Mouse (Mus musculus) monocyte, adult 5-6 weeks (primary cell): Measurements from ENCODE around the gene Kit. TPM values are rescaled to one million over a fixed set of nuclear protein-coding genes. Genes with fewer than 3 reads are reported as not detected.

ENCODE experiments used
- ATAC-seq: fragments of 153-309, 156-312 bp; replicated peaks from 2 replicates; pipeline ENCODE4 v1.8.0; 2017; ENCODE audit warnings: mild to moderate bottlenecking; ENCODE audit not compliant: low TSS enrichment, insufficient number of reproducible peaks, severe bottlenecking, poor library complexity, low FRiP score
- total RNA-seq: library from RNA; stranded (forward); fragments of 200-1000, 200-491, 200-594 nt; gene quantifications from 3 replicates; pipeline ENCODE4 v1.2.3, GENCODE M21; 2017

Kit gene
- total RNA-seq, 1 experiment from 2014 or later: 3.0 TPM

DNA sequence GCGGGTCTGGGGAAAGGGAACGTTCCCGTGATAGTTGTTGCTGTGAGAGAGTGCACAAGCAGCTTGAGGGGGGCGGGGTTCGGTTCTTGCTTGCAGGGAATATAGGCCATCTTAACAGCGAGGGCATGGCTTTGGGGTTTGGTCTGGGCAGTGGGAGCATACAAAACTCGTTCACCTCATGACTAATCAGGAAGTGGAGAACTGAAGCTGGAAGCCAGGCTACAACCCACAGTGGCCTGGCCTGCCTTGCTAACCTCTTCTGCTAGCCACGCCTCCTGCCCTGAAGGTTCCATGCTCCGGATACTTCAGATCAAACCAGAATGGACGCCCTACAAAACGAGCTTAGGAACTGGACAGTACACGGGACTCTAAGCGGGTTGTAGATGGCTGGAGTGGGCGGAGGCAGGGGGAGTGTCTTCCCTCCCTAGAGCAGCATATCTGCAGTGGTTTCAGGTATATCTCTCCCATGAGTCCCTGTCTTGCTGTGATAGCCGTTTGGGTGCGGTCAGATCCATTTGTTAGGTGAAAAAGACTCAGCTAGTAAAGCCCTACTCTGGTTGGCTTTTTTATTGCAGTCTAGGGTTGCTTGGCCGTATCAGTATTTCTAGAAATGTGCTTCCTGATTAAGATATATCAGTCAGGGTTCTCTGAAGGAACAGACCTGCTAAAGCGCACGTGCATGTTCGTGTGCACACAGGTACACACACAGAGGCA, 49.4 kb downstream of the Kit start:
- no peak for ATAC-seq

DNA sequence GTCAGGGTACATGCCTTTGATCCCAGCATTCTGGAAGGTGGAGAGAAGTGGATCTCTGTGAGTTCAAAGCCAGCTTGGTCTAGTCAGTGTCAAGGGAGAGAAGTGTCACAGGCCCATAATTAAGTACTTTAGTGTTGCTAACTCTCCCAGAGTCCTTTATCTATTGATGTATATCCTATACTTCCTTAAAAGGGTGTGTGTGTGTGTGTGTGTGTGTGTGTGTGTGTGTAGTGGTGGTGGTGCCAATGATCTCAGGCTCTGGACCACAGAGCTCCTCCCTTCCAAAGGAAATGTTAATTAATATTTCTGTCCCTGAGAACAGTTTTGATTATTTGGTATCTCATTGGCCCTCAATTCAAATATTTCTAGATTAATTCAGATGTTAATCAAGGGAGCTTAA, 50.3 kb downstream of the Kit start:
- ATAC-seq: no peak

DNA sequence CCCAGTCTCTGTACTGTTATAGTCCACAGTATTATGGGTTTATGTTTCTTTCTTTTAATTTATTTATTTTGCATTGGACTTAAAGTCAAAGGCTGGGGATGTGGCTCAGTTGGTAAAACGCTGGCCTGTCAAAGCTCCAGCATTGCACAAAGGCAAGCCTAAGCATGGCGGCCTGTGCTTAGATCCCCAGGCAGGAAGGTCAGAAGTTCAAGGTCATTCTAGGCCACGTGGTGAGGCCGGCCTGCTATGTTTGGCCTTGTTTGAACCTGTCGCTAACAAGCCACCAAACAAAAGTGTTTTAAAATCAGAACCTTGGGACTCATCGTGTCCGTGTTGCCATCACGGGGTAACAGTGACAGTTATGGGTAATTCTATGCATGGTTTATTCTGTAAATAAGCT, 51.6 kb downstream of the Kit start:
- no peak for ATAC-seq

DNA sequence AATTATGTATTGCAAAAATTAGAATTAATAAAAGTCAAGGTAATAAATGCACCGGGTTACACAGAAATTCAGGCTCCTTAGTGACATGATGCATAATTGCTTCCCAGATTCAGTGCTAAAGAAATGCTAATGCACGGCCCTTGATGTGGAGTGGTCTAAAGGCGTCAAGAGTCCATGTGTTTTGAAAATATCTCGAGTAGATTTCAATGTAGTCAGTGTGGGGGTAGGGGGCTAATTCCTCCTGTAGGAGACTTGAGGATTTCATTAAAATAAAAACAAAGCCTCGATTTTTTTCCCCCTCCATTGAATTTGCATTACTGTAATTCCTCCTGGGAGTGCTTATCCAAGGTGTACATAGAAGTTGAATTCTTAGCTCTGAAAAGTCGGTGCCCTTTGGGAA, 52.0 kb downstream of the Kit start:
- ATAC-seq: no peak

DNA sequence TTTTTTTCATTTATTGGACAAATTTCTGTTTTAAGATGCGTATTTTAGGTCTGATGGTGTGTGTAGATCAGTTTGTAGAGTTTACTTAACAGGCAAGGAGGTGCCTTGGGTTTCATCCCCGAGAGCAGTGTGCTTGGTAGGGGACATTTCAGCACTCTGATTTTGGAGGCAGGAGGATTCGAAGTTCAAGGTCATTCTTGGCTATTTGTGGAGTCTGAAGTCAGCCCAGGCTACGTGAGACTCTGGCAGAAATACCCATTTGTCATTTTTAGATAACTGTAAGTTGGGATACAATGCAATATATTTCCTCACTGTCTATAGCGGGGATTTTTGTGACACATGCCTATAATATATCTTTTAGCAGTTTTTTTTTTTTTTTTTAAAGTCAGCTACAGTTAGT, 57.5 kb downstream of the Kit start:
- no peak for ATAC-seq

DNA sequence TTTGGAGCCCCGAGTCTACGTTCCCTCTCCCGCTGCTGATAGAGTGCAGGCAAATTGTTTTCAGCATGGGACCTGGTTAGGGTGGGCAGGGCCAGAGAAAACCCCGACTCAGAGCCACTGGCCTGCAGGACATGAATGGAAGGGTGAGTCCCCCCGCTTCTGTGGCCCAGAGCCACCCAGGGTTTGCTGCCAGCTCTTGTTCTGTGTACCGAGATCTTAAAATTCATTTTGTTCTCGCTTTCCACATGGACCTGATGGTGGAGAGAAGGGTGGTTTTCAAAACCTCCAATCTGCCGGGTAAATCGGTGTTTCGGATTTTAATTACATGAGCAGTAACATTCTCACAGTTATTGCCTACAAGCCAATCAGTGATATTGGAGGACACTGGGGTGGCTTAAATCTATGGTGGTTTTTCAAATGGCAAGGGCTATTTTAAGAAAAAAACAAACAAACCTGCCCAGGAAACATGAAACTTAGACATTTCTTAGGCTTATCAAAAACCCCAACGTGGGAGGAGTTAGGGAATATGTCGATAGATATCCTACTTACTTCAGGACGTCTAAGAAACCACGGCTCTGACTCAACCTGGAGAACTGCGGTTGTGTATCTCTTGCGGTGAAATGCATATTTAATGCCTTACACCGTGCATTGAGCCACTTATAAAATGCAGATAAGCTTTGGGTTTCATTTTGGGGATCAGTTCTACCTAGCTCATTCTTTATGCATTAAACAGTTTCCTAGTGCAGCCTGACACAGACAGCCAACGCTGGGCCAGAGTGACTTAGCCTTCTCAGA, 58.3 kb downstream of the Kit start:
- ATAC-seq: no peak

DNA sequence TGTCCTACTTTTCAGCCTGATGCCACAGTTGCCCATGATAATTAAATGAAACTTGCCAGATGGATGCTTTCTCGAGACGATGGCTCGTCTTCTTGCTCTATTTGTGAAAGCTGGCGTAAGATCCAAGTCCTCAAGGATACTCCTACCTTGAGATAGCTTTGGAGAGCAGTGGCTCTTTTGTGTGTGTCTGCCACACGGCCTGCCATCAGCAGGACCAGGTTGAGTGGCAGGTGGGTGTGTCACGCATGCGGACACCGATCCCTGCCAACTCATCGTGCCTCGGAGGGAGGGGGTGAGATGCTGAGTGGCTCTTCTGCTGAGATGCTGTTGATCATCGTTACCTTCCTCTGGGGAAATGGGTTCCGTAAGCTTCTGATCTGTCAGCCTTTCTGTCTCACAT, 60.7 kb downstream of the Kit start:
- no peak for ATAC-seq

DNA sequence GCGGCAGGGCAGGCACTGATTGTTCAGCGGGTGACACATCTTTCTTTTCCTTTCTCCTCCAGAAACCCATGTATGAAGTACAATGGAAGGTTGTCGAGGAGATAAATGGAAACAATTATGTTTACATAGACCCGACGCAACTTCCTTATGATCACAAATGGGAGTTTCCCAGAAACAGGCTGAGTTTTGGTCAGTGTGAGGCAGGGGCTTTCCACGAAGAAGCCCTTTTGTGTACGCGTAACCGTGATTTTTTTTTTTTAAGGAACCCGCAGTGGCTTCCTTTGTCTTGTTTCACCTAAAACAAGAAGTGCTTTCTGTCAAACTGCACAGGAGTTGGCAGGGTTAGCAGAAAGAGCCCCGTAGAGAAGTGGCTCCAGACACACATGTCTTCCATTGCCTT, 65.9 kb downstream of the Kit start:
- ATAC-seq: no peak

DNA sequence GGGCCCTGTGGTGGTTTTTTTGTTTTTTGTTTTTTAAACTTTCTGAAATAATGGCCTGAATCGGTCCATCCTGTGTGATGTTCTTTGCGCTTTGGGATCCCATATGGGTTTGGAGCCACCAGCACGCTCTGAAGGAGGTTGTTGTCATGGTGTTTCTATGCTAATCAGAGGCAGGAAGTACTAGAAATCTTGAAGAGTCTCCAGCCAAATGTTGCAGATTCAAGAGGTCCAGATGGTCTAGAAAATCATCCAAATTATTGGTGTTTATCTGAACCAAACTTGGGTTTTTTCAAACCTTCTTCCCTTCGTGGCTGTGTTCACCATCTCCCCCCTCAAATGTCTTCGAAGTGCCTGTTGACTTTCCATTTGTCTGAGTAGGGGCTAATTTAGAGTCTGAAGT, 72.3 kb downstream of the Kit start:
- no peak for ATAC-seq

DNA sequence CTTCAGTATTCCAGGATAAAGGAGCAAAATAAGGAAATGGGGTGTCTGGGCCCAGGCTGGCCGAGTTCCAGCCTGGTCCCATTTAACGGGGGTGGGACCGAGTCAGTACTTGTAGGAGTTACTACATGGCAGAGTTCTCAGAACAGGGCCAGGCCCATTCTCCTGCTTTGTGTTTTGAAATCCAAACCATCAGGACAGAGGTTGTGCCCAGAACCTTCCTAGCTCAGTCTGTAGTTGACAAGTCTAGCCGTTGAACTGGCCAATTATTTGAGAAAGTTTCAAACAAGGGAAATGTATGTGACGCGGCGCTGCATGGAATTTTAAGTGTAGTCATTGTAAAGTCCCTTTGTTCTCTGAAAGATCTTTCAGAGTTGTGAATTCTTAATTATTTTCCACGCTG, 75.8 kb downstream of the Kit start:
- ATAC-seq: no peak

DNA sequence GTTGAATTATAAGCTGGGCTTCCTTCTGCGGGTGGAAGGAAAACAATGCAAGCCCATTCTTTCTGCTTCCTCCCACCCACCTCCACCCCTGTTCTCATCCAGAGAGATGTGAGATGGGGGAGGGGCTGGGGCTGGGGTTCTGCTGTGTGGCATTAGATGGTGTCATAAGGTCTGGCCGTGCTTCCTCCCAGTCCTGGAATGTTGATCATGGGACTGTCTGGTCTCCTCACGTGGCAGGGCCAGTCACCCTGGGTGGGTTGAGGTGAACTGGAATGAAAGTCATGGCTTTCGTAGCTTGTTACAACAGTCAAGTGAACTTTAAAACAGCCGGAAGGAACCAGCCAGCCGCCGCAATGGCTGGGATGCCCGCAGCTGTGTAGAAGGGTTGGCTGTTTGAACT, 78.7 kb downstream of the Kit start:
- ATAC-seq: no peak

DNA sequence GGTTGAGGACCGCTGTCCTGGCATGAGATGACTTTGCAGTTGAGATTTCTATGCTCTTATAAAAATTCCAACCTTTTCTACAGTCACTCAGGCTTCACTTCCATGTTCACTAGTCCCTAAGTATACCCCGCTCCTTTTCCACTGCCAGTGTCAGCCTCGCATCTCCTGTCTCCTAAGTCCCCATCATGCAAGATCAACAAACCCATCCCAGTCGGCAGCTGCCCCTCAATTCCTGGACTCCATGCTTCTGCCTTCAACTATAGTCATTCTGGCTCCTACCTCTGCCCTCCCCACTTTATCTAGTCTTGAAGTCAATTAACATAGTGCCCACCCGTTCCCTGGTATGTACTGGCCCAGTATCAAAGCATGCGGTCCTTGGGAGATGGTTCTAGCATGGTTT, 83.9 kb downstream of the Kit start:
- ATAC-seq: no peak

DNA sequence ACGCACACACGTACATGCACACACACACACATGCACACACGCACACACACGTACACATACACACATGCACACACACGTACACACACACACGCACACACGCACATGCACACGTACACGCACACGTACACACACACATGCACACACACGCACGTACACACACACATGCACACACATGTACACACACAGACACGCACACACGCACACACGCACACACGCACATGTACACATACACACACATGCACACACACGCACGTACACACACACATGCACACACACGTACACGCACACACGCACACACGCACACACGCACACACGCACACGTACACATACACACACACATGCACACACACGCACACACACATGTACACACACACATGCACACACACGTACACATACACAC, 85.6 kb downstream of the Kit start:
- ATAC-seq: no peak

DNA sequence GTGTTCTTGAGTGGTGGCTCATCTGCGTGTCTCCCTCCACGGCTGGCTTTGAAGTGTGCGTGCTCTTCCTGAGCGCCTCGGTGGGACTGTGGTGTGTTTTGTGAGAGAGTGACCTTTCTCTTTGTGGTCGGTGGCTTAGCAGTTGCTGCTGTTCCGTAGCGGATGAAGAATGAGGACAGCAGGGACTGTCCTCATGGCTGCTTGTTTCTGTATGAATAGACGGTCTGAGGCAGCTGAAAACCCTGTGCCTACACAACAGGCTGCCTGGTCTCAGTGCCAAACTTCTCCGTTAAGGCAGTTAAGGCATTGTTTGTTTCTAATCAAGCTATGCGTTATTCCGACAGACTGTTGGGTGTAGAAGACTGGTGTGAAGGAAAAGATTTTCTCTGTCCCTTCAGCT, 87.8 kb downstream of the Kit start:
- ATAC-seq: no peak

DNA sequence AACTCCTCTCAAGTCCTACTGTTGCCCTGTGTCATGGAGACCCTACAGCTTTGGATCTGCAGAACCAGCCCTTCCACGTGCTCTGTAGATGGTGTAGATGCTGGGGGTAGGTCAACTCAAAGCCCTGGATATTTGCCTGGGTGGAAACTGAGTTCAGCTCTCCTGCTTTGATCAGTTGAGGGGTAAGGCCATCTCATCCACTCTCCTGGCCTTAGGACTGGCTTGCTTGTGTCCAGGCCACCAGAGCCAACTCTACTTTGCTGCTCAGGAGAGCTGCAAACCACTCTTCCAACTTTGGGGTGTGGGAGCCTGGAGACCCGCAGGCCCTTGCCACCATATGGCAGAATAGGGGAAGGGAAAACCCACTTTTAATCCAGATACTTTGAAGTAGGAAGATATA, 89.1 kb downstream of the Kit start:
- ATAC-seq: no peak

DNA sequence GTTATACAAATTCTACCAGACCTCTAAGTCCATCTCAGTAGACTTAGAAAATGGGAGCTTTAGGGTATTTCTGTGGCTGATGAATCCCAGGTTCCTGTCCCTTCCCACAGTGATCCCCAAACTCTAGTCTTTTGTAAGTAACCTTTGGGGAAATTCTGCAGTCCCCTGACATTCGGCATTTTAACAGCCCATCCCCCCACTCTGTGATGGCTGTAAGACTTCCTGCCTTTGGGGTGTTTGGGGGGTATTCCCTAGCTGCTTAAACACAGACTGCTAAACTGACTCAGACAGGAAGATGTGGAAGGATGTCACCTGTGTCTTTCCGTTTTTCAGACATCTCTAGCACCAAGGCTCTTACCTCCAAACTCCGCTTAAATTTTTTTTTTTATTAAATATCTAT, 92.4 kb downstream of the Kit start:
- ATAC-seq: no peak

DNA sequence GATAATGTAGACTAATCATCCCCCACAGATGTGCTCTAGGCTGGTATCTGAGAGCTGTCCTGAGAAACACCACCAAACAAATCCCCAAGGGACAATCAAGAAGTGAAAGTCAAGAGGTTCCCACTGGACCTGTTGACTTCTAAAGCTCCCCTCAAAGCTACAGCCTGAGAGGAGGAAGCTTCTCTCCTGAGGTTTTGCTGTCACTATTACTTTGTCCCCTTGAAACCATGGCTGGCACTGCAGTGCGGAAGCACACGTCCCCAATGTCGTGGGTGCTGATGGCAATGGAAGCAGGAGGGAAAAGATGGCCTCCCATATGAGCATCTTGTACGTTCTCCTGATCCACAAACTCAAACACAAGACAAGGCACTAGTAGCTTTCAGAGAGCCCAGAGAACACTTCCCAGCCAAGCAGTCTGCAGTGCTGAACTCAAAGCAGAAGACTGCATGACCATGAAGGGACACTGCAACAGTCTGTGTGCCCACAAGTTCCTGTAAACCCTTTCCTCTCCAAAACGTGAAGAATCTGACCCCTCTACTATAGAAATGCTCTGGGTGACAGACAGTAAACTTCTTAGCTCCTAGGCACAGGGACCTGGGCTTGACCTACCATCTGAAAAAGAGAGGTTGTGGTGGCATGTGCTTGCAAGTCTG, 96.5 kb downstream of the Kit start:
- ATAC-seq: no peak

DNA sequence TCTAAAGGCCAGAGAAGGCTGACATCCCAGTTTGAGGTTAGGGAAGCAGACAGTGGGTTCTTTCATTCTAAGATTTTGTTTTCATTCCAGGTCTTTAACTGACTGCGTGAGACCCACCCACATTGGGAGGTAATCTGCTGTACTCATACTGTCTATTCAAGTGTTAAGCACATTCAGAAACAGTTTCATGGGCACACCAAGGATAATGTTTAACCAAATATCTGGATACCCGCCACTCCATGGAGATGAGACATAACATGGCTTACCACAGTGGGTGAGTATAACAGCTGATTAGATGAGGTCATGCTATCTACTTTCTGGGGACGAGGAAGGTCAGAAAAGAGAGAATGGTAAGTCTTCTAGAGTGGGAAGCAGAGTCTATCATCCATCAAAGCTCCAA, 101.3 kb downstream of the Kit start:
- ATAC-seq: no peak

DNA sequence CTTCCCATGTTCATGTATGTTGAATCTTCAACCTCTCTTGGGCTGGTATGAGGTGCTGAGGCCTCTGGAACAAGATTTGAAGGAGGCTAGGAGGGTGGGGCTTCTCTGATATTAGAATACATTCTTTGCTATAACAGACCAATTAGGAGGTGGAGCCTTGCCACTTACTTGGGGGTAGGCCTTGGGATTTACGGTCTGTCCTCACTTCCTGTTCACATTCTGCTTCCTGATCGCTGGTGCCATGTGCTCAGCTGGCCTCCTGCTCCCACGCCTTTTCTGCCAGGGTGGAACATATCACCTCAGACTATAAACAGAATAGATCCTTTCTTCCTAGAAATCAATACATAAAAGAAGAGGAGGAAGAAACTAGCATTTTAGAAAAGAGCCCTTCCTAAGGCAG, 105.2 kb downstream of the Kit start:
- ATAC-seq: no peak

DNA sequence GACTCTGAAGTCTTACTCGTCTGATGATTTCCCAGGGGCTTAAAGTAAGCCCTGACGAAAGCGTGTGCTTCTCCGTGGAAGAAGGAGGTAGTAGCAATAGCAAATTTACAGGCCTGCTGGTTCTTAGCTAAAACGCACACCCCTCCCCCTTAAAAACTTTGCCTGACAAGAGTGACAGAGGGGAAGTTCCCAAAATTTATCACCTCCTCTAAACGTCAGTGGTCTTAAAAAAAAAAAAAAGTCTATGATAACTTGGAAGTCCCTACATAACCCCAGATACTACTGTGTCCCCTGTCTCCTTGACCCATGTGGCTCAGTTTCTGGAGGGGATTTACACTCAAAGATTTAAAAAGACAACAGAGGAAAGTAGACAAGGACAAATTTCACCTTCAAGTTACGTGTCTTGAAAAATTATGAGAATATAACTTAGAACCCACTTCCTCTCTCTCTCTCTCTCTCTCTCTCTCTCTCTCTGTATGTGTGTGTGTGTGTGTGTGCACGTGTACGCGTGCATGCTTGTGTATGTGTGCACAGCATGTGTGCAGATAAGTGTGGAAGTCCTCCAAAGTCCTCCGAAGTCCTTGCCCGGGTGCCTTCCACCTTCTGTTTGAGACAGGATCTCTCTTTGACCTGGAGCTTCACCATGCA, 120.6 kb downstream of the Kit start:
- ATAC-seq: no peak
